Mouse (Mus musculus) thymus, postnatal 0 days (tissue): ENCODE data around the gene Fermt1. TPM values are rescaled to one million over a fixed set of nuclear protein-coding genes. Genes with fewer than 3 reads are reported as not detected.
A peak's percentile ranks its signal among the peaks of the same experiment; 100 is the strongest.

Experiments
- DNase-seq: peaks from one replicate; pipeline ENCODE4 v3.0.0-alpha.2; 2015; ENCODE audit warnings: low spot score
- polyA plus RNA-seq: library from polyadenylated mRNA; unstranded; fragments of >200 nt; fragmentation: Nextera tagmentation; extraction: Ambion mirVana; gene quantifications from 2 replicates; pipeline ENCODE4 v1.2.1, GENCODE M21; 2015

The Fermt1 gene
- polyA plus RNA-seq, 1 experiment from 2014 or later, result 23.4 TPM

DNA sequence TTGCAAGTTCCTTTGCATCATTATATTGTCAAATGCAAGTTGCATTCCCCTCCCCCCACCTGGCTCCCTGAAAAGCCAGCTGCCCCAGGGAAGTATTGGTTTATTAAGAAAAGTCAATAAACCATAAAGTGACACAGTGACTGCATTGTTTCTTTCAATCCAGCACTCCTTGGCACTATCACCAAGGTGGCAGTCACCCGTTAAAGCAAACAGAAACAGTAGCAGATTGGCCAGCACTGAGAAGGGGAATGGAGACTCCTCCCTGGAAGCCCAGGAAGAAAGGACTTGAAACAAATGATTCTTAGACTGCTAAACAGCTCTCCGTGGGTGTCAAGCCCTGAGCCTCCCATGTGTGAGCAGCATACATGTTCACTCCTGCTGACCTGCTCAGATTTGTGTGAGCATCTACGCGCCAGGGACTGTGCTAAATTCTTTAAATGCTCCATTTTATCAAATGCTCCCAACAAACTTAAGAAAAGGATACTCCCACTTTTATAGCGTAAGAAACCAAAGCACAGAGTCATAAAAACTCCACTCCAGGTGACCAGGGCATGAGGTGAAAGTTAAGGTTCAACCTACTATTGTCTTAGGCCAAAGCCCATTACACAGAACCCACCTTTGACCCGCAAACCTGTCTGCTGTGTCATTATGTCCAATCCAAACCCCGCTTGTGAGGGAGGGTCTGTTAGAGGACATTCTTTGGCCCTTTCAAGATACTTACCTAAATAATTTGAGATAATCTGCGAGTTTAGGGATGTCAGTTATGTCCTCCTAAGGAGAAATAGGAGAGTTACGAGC lies 23.4 kb downstream of the Fermt1 start:
- no peak for DNase-seq

DNA sequence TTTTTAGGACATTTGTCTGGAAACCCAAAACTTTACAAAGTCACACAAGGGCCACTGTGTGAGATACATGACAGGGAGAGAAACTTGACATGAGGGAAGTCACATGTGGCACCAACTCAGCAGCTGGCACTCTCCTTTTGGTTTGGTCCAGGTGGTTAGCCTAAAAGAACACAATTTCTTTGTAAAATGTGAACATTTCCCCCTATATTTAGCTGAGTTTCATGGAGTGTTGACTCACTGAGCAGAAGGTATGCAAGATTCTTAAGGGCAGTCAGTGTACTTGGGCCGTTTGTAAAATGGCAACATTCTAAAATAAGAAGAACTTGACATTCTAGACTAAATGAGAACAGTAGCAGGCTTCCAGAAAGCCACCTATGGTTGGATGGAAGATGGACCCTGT lies 30.9 kb downstream of the Fermt1 start:
- DNase-seq, result no peak

DNA sequence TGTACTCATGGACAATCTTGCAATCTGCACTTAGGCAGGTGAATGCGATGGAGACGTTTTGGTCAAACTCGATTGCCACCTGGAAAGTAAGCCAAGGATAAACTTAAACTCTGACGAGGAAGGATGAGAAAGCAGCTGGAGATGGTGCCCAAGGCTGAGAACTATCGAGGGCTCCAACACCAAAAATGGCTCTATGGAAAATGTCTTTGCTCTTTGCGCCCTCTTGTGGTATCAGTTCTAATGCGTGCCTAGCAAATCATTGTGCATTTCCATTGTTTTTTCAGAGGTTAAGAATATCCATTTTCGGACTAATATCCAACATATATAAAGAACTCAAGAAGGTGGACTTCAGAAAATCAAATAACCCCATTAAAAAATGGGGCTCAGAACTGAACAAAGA lies 38.9 kb downstream of the Fermt1 start:
- peak; percentile 43 for DNase-seq

DNA sequence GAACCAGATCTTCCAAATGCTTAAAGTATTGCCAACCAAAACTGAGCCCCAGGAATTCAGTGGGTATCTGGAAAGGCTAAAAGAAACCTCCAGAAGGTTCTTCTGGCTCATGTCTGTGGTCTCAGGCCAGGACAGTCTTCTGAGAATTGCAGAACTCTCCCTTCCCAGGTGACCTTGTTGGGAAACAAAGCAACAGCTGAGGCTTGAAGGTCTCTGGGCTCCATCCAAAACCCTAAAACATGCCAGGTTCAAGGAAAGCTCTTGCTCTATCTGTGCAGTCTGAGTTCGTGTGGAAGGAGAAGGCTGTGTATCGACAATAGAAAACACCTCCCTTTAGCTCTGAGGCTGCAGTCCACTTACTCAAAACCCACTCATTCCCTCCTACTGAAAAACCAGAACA lies 40.7 kb downstream of the Fermt1 start:
- no peak for DNase-seq

DNA sequence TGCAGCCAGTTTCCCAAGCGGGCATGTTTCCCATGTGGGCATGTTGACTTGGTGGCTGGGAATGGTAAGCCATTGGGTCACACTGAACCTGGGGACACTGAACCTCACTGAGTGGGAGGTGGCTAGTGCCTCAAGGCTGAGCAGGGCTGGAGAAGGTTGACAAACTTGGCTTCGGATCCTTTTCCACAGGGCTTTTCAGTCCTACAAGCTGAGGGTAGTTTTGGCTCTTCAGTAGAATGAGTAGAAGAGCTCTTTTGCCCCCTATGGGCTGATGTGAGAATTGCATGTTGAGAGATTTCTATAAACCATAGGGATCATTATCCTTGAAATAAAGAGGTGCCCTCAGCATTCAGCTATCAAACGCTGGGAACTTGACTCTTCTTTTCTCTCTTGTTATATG lies 42.2 kb downstream of the Fermt1 start:
- DNase-seq, result peak; percentile 52

DNA sequence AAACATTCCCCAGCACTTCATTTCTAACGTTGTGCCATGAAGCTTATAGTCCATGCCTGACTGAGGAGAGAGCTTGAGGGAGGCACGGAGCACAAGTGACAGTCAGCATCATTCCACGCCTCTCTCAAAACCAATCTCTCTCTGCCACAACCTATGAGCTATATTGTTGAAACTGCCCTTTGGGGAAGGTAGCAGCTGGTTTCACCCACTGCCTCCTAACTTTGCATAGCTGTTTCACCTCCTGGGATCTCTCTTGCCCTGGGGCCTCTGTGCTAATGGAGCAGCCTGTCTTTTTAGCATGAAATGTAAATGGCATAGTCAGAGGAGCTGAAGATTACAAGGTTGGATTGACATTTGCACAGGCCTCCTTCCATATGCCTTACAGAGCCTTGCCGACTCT lies 43.6 kb downstream of the Fermt1 start:
- no peak for DNase-seq

DNA sequence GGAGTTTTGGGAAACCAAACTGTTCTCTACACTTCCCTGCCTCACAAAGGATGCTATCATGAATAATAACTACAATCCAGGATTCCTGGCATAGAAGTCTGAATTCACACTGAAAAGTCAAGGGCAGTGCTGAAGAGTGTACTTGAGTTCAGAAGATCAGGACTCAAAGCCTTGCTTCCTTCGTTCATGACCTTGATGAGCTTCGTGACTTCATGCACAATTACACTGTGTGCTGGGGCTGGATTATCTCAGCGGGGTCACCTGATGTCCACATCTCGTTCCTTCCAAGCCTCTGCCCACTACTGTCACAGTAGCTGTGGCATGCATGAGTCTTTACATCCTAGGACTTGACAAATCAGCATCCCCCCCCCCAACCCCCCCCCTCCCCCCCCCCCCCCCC lies 44.1 kb downstream of the Fermt1 start:
- no peak for DNase-seq

DNA sequence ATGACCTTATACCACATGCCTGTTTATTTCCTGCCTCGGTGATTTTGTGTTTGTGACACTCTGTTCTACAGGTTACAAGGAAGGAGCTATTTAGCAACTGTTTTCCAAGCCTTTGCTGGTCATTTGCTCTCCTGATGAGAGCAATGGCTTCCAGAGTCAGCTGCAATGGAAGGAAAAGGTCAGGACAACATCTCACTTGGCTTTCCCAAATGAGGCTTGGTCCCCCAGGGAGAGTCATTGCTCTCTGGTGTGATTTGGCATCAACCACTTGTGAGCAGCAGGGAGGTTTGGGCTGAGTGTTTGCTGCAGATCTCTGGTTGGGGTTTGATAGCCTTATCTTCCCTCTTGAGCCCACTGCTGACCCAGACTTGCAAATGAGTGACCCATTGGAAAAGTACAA lies 45.1 kb downstream of the Fermt1 start:
- no peak for DNase-seq

DNA sequence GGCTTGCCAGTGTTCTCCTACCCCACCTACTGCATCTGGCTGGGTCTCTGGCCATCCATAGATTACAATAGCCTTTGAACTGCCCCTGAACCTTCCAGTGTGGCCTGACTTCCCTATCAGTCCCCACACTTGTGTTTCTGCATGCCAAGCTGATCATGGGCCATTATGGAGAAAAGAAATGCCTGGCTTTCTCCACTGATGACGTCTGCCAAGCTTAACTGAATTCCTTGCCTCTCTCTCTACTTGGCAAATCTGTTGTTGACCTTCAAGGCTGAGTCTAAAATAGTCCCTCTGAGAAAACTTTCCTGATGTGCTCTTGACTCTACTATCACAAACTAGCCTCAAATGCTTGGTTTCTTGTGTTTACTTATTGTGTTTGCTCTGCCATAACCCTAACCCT lies 47.5 kb downstream of the Fermt1 start:
- DNase-seq, result no peak

DNA sequence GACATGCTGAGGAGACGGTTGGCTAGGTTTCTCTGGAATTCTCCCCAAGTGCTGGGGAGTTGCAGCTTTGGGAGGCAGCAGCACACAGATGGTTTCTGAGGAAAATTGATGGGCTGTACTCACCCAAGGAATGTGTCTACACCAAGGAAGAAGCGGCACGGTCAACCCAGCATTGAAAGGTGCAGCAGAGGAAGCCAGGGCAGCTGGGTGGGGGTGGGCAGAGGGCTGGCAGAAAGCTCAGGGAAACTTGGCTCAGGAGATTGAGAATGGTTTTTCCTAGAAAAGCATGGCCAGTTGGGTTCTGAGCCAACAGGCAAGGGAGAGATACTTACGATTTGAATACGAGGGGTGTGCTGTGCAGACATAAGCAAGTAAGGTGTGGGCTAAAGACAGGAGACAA lies 51.9 kb downstream of the Fermt1 start:
- DNase-seq, result no peak

DNA sequence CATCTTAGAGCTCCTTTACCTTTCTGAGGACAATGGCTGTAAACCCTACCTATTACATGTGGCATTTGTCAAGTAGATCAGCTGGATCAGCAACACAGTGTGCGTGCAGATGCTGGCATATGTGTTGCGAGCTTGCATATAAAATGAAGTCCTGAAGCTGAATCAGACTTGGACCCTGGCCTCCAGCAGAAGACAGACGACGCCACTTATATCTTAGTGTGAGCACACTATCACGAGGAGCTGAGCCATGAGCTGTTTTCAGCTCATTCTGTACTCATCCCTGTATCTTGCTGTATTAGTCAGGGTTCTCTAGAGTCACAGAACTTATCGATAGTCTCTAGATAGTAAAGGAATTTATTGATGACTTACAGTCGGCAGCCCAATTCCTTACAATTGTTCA lies 60.4 kb downstream of the Fermt1 start:
- DNase-seq, result no peak

DNA sequence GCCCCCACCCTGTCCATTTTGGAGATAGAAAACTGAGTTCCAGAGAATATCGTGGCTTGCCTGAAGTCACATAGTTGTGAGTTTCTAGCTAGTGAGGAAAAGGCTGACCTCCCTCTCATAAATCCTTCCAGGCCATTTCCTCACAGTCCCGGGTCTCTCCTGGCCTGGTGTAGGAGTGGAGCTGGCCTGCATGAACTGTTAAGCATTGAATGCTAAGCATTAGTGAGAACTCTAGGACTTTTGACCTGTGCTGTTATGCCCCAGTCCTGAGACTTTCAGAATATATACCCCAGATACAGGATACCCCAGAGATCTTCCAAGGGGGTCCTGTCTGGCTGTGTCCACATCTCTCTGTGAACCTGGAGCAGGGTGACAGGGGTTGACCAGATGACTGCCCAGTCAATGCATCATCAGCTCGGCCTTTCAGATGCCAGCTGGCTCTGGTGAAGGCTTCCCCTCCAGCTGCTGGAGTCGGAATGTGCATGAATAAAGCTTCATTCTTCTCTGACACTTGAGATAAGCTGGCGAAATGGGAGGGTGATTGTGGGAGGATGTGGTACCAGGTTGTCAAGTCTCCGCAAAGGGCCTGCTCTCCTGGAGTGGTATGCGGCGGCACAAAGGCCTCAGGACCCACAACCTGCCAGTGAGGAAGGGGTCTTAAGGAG lies 61.3 kb downstream of the Fermt1 start:
- no peak for DNase-seq

DNA sequence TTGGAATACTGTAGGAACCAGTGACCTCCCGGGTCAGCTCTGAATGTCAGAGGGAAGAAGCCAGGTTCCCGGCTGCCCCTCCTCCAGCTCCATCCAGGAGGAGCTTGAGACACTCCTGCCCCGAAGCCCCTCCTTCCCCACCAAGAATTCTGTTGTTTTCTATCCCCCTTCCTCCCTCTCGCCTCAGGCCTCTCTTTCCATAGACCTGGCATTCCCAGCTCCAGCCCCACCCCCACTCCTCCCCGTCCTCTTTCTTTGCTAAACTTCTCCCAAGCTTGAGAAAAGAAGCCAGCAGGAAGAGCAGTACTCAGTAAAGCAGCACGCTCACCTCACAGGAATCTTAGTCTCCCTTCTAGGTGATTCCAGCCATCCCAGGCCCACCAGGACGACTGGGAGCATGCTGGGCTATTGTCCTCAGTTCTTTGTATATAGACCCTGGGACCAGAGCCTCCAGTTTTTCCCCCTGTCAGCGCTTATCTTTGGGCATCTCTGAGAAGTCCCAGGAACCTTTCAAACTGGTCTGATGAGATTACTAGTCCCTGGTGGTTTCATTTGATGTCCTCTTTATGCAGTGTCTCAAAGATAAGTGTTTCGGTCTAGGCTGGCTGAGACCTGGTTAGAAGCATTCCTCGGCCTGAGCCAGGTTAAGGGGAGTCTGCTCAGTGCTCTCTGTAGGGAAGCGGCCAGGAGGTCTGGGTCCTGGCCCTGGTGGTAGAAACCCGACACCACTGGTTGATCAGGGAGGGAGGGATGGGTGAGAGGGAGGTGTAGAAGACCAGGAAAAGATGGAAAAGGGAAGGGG lies 64.7 kb downstream of the Fermt1 start, which contains the start of gene Lrrn4:
Gene Lrrn4, minus strand, starts transcription at position 48 of the 802 bp plus-strand sequence.
- no peak for DNase-seq

DNA sequence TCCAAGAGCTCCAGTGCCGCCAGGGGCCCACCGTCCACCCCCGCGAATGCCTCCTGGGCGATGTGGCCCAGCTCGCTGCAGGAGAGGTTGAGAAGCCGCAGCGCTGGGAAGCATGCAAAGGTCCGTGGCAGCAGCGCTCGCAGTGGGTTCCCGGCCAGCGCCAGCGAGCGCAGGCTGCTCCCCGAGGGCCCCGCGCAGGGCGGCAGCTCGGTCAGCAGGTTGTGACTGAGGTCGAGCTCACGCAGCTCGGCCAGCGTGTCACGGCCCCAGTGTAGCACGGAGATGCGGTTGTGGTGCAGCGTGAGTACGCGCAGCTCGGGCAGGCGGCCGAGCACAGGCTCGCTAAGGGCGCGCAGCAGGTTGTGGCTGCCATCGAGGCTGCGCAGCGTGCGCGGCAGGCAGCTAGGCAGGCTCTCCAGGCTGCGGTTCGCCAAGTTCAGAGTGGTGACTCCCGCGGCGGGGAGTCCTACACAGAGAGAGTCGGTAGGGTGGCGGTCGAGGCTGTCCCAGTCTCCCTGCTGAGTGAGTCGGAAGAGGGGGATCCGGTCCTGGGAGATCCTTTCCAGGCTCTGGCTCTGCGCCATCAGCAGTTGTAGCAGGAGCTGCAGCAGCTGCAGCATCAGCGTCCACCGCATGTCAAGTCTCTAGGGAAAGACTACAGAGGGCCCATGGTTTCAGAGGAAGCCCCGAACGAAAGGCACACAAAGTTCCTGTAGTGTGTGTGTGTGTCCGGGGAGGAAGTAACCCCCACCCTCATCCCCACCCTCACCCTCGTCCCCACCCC lies 66.3 kb downstream of the Fermt1 start:
- peak; percentile 5 for DNase-seq

DNA sequence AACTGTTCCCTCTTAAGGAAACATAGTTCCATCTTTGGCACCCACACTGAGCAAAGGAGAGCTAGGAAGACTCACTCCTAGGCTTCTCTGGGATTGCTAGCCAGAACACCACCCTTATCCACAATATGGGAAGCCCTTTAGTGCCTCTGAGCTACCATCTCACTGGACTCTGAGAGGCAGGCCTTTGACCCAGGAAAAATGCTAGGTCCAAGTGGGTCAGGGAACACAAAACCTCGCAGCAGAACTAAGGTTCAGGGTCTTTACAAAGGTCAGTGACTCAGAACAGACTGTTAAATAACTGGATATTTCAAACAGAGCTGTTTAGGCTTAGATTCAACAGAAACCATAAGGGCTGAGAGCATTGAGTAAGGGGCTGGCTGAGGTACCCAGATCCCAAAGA lies 68.7 kb downstream of the Fermt1 start:
- DNase-seq, result no peak

DNA sequence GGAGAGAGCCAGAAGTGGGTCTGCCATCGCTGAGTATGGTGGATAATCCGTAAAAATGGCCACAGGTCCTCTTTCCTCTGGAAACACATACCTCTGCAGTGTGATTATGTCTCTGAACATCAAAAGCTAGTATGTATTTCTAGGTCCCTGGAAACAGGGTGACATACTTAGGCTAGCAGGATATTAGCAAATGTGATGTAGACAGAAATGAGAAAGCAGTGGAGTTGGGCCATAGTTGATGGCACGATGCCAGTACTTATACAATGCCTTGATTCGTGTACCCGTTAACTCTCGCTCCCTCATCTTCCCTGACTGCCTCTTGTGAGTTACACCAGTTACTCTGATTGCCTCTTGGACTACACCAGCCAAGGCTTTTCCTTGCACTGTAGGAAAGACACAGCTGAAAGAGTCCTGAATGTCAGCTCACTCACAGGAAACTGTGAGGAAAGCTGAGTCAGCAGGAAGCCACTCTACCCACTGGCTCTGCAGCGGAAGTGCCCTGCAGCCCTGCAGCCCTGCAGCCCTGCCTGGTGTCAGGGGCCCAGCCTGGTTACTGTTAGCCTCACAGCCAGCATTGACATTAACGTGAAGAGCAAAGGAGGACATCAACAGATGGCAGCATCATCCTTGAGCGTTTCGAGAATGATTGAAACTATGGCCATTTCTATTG lies 71.9 kb downstream of the Fermt1 start:
- DNase-seq, result peak; percentile 24

DNA sequence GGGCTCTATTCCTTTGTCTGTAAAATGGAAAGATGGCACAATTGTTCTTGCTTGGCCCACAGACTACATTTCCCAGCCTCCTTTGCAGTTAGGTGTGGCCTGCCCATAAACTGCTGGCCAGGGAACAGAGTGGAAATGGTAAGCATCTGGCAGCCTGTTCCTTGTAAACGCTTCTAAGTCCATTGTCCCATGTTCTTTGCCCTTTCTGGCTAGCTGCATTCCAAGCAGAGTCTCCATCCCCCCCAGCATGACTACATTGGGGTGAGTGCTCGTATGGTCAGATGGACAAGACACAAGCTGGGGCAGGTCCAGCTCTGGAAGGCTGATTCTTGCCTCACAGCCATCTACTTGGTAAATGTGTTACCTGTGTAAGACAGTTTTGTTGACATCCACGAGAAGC lies 74.0 kb downstream of the Fermt1 start:
- no peak for DNase-seq

DNA sequence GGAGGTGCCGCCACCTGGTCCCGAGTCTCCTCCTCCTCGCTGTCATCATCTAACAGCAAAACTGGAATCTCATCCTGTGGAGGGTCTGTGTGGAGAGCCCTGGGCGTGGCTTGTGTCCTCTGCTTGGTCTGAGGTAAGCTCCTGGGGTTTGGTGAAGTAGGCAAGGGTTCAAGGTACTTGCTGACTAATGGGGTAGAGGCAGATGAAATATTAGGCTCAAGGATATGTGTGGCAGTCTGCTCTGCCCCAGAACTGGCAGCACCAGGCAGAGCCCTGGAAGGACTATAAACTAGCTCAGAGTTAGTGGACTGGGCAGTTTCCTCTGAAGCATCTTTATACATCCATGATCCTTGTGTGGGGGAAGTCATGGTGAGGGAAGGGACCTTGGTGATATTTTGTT lies 75.4 kb downstream of the Fermt1 start:
- no peak for DNase-seq

DNA sequence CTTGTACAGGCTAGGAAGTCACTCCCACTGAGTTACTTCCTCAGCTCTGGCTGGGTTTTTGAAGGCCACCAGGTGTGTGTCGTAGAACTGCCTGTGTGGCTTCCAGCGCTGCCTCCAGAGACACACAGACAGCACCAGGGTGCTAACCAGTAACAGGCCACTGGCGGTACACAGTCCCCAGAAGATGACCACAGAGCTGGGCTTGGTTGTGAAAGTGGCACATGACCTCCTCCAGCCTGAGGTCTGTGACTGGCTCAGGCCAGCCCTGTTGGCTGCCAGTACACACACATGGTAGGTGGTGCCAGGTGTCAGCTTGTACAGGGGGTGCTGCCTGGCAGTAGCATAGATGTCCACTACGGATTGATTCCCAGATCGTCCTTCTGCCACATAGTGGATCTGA lies 76.0 kb downstream of the Fermt1 start:
- DNase-seq, result no peak

DNA sequence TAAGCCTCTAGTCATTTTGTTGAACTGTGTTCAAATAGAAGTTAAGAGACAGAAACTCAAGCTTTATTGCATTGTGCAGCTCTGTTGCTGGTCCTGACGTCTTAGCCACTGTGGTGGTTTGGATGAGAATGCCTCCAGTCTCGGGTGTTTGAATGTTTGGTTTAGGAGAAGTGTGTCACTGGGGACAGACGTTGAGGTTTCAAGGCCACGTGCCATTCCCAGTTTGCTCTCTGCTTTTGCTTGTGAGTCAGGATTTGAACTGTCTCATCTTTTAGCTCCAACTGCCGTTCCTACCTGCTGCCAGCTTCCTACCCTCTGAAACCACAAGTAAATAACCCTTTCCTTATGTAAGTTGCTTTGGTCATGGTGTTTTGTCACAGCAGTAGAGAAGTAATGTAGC lies 78.2 kb downstream of the Fermt1 start:
- DNase-seq, result no peak

DNA sequence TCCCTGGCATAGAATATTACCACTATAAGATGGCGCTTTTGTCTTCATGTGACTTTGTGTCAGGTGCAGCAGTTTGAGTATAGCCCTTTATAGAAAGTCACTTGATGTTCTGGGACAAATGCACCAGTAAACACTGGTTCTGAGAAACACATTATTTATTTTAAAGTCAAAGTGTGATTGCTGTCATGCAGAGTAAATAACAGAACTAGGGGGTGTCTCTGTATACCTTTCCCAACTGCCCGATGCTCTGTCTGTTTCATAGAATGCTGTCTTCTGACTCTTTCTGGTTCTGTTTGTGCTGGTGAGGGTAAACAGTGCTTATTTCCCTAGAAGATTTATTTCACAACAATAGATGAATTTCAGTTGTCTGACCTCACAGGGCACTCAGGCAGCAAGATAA lies 82.4 kb downstream of the Fermt1 start:
- no peak for DNase-seq
